Mouse (Mus musculus): Measurements from ENCODE around the gene Gm20390. TPM values are rescaled to one million over a fixed set of nuclear protein-coding genes. Genes with fewer than 3 reads are reported as not detected.

Gm20390 gene
- total RNA-seq, 4 experiments from 2014 or later, result 7.0 to 15.4 (median 9.8) TPM

Other genes with a start within 250 kb of the Gm20390 start
- gene Utp18, start 82.5 kb downstream of the Gm20390 start, total RNA-seq (2022), result 10 to 100 TPM in 1 of 4 experiments, 1 to 10 TPM in 3; 7.6 to 11.1 (median 8.5) TPM
- gene Mbtd1, start 82.4 kb downstream of the Gm20390 start, total RNA-seq (2022), result 10 to 100 TPM in 2 of 4 experiments, 1 to 10 TPM in 2; 8.6 to 11.0 (median 9.4) TPM
- gene Nme2, start 12.0 kb downstream of the Gm20390 start, total RNA-seq (2022), result 100 to 1,000 TPM; 682 to 772 (median 716) TPM
- gene Nme1, start 228 bp upstream of the Gm20390 start, total RNA-seq (2022), result 10 to 100 TPM; 10.3 to 24.4 (median 11.8) TPM
- 100 to 1,000 TPM; 142 to 167 (median 160) TPM for gene Spag9, start 27.8 kb upstream of the Gm20390 start, total RNA-seq (2022)
- gene Tob1, start 243.2 kb upstream of the Gm20390 start, total RNA-seq (2022), result 100 to 1,000 TPM; 196 to 240 (median 221) TPM

All from gastrocnemius, adult 8-10 months (tissue).